Mouse (Mus musculus) ES-E14 (cell line): ENCODE results near the gene Hcn2. TPM values are rescaled to one million over a fixed set of nuclear protein-coding genes. Genes with fewer than 3 reads are reported as not detected.

Experiments used
- DNase-seq: peaks from one replicate; pipeline ENCODE4 v3.0.0-alpha.2; 2013; ENCODE audit warnings: low read depth, low spot score
- H3K27ac ChIP-seq: 2 replicates; pipeline ENCODE4 v1.5.1; 2012; ENCODE audit warnings: low read depth, mild to moderate bottlenecking, low read length, moderate library complexity, mixed read lengths; ENCODE audit not compliant: poor library complexity, insufficient read depth, severe bottlenecking
- H3K36me3 ChIP-seq: 2 replicates; pipeline ENCODE4 v1.6.1; 2012; ENCODE audit warnings: mild to moderate bottlenecking, low read length, moderate library complexity, mixed read lengths; ENCODE audit not compliant: control insufficient read depth, poor library complexity, insufficient read depth, severe bottlenecking
- H3K4me1 ChIP-seq, 2 experiments: fragments of 150-350 bp in 1 of 2; sonication (generic) in 1 of 2; 2 replicates each; pipeline ENCODE4 v1.6.1; 2012; ENCODE audit warnings: low read length in 2 of 2, mild to moderate bottlenecking in 1 of 2, mixed read lengths in 1 of 2; ENCODE audit not compliant: control insufficient read depth in 2 of 2, insufficient read depth in 2 of 2, poor library complexity in 1 of 2
- H3K4me3 ChIP-seq, 2 experiments: fragments of 150-350 bp in 1 of 2; sonication (generic) in 1 of 2; 2 replicates each; pipeline ENCODE4 v1.5.1; 2012; ENCODE audit warnings: low read length in 2 of 2, low read depth in 1 of 2, mild to moderate bottlenecking in 1 of 2, mixed read lengths in 1 of 2; ENCODE audit not compliant: insufficient read depth in 1 of 2, poor library complexity in 1 of 2, severe bottlenecking in 1 of 2
- H3K9ac ChIP-seq: 2 replicates; pipeline ENCODE4 v1.6.1; 2012; ENCODE audit warnings: low read depth, mild to moderate bottlenecking, low read length, mixed read lengths; ENCODE audit not compliant: poor library complexity, insufficient read depth, severe bottlenecking
- H3K9me3 ChIP-seq: fragments of 150-350 bp; sonication (generic); 2 replicates; pipeline ENCODE4 v1.6.1; 2012; ENCODE audit warnings: low read depth, mild to moderate bottlenecking, low read length; ENCODE audit not compliant: control insufficient read depth, insufficient read depth
- CHD2 ChIP-seq: IDR thresholded peaks from 2 replicates; pipeline ENCODE4 v1.6.1; 2014; ENCODE audit warnings: mild to moderate bottlenecking, low read depth, low read length, inconsistent platforms
- HCFC1 ChIP-seq: IDR thresholded peaks from 2 replicates; pipeline ENCODE4 v1.6.1; 2012; ENCODE audit warnings: low read length, inconsistent platforms, borderline replicate concordance; ENCODE audit not compliant: insufficient read depth
- MAFK ChIP-seq: IDR thresholded peaks from 2 replicates; pipeline ENCODE4 v1.6.1; 2014; ENCODE audit warnings: mild to moderate bottlenecking, low read depth, low read length, inconsistent platforms; ENCODE audit not compliant: insufficient read depth
- ZC3H11A ChIP-seq: IDR thresholded peaks from 2 replicates; pipeline ENCODE4 v1.6.1; 2012; ENCODE audit warnings: low read depth, mild to moderate bottlenecking, inconsistent platforms, low read length, borderline replicate concordance
- ZNF384 ChIP-seq: IDR thresholded peaks from 2 replicates; pipeline ENCODE4 v1.6.1; 2012; ENCODE audit warnings: low read depth, low read length, inconsistent platforms
- in situ Hi-C, 2 experiments: fragments of 600-800 bp; cut with MboI; formaldehyde crosslinking; loops; one replicate each; pipeline ENCODE4 v1.15.1; 2025; ENCODE audit warnings: low sequenced_read_pairs in 2 of 2, inconsistent platforms in 1 of 2; ENCODE audit not compliant: unreplicated experiment in 2 of 2
- total RNA-seq: library from RNA; depleted of rRNA; stranded (reverse); fragments of 300-350 nt; gene quantifications from 2 replicates; pipeline ENCODE4 v1.2.3, GENCODE M21; 2012

The Hcn2 gene
- total RNA-seq, 1 experiment = 5.0 TPM

GRCm38 (mm10) chr10:79760603-79761143, 44.2 kb downstream of the Hcn2 start:
- H3K4me3 ChIP-seq = no peak overlapping the region
- TF ChIP-seq MAFK (no peak), HCFC1 (no peak), CHD2 (no peak), ZNF384 (no peak), ZC3H11A (no peak)
- DNase-seq = no peak
- no peaks in the 10 kb centered on the region for H3K9me3 ChIP-seq
- H3K36me3 ChIP-seq = peaks cover 52% of the 10 kb centered on the region
- H3K4me1 ChIP-seq = peaks cover 1 to 16% of the 10 kb centered on the region in 2 experiments; a peak in 1 of 4 replicates
- H3K9ac ChIP-seq = no peak overlapping the region
- no peak overlapping the region for H3K27ac ChIP-seq
- in situ Hi-C loops = no loop called here

- DNase-seq = no peak
- in situ Hi-C loops = no loop called here
- Histone ChIP-seq H3K4me3 (no peak overlapping the region), H3K9ac (no peak overlapping the region), H3K4me1 (peaks cover 2 to 20% of the 10 kb centered on the region in 2 experiments; a peak in 1 of 4 replicates), H3K27ac (no peak overlapping the region; the same call in 1 of the 2 replicates), H3K36me3 (peaks cover 49% of the 10 kb centered on the region), H3K9me3 (no peaks in the 10 kb centered on the region)
- TF ChIP-seq CHD2 (no peak), MAFK (no peak), ZNF384 (no peak), ZC3H11A (no peak), HCFC1 (no peak)
These were observed 46.4 kb downstream of the Hcn2 start for GRCm38 (mm10) chr10:79762875-79763274.

DNA sequence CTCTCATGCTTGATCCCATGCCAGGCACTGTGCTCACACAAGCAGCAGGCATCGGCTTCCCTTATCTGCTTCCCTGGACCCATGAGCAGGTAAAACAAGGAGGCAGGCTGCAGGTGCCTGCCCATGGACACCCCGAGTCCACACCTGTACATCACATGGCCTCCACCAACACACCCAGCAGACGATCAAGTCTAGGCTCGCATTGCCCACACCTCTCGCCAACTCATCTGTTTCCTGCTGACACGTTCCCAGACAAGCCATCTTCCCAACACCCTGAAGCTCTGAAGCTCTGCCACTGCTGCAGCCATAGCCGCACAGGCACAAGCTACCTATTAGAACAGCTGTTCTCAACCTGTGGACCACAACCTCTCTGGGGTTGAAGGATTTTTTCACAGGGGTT, 47.8 kb downstream of the Hcn2 start:
- 0 out of 2 replicates have a peak overlapping the region, but pooled peaks have one; percentile 4 for H3K9ac ChIP-seq
- peaks cover 2 to 18% of the 10 kb centered on the region in 2 experiments; a peak in 1 of 4 replicates for H3K4me1 ChIP-seq
- in situ Hi-C loops = no loop called here
- no peak for DNase-seq
- no peak overlapping the region for H3K27ac ChIP-seq
- H3K4me3 ChIP-seq = no peak overlapping the region
- no peak for TF ChIP-seq ZC3H11A
- TF ChIP-seq ZNF384 = no peak
- no peak for TF ChIP-seq MAFK
- TF ChIP-seq CHD2 = no peak
- no peak for TF ChIP-seq HCFC1
- no peaks in the 10 kb centered on the region for H3K9me3 ChIP-seq
- H3K36me3 ChIP-seq = peaks cover 37% of the 10 kb centered on the region

GRCm38 (mm10) chr10:79765228-79765745, 48.9 kb downstream of the Hcn2 start:
- H3K4me1 ChIP-seq = peaks cover 2 to 17% of the 10 kb centered on the region in 2 experiments; a peak in 1 of 4 replicates
- H3K9ac ChIP-seq = peak overlapping the region; percentile 95; the same call in 1 of the 2 replicates
- H3K9me3 ChIP-seq = no peaks in the 10 kb centered on the region
- H3K4me3 ChIP-seq = peak overlapping the region; percentile 88 to 93; a peak in 3 of 4 replicates
- no peak overlapping the region for H3K27ac ChIP-seq
- TF ChIP-seq ZNF384 (no peak), CHD2 (no peak)
- no peak for DNase-seq
- H3K36me3 ChIP-seq = peaks cover 35% of the 10 kb centered on the region
- in situ Hi-C loops = no loop called here

GRCm38 (mm10) chr10:79766001-79766507, 49.6 kb downstream of the Hcn2 start:
- Histone ChIP-seq H3K36me3 (peaks cover 29% of the 10 kb centered on the region), H3K4me1 (peaks cover 2 to 17% of the 10 kb centered on the region in 2 experiments; a peak in 1 of 4 replicates), H3K9ac (peak overlapping the region; percentile 95), H3K27ac (peak overlapping the region; percentile 88; the same call in 1 of the 2 replicates), H3K4me3 (peak overlapping the region; percentile 88 to 93), H3K9me3 (no peaks in the 10 kb centered on the region)
- TF ChIP-seq HCFC1 (no peak), ZNF384 (no peak), MAFK (no peak), ZC3H11A (no peak), CHD2 (no peak)
- in situ Hi-C loops = no loop called here
- DNase-seq = no peak
